Mouse (Mus musculus): ENCODE results near the gene Slc17a7. TPM values are rescaled to one million over a fixed set of nuclear protein-coding genes. Genes with fewer than 3 reads are reported as not detected.

Slc17a7 gene
- total and polyA plus RNA-seq, 3 experiments: 0.11 TPM; not detected in 2

DNA sequence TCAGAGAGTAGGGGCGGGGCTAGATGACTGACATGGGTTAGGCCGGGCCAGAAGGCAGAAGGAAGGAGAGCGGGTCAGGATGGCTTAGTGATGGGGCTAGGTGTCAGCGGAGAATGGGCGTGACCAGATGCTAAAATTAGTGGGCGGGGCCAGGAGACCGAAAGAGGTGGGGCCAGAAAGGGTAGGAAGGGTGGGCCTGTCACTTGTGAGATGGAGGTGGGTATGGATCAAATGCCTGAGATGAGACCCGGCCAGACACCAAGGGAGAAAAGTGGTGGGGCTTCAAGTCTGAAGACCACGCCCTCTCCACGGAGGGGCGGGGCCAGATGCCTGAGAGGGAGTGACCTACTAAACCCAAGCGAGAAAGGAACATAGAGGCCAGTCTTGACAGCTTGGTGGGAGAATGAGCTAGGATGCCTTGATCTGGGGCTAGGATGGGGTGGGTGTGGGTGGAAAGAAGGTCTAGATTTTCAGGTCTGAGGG is 29.2 kb upstream of the Slc17a7 start:
- DNase-seq (ENCODE audit: extremely low read depth): peak; percentile 65
- no peak overlapping the region for H3K4me3 ChIP-seq (replicated peaks in 1 of 3; ENCODE audit: low read depth in 2 of 3, low read length in 2 of 3, poor library complexity in 1 of 3)
- no peaks in the 10 kb centered on the region for H3K27me3 ChIP-seq (replicated peaks)
- H3K9me3 ChIP-seq (replicated peaks; ENCODE audit: low read length): peaks cover 3% of the 10 kb centered on the region
- TF ChIP-seq ZMIZ1 (IDR thresholded peaks at IDR 0.05; ENCODE audit: low read depth, low read length): no peak
- no peak for TF ChIP-seq ELF1 (IDR thresholded peaks at IDR 0.05; ENCODE audit: low read depth, low read length)
- no peak for TF ChIP-seq KAT2A (IDR thresholded peaks at IDR 0.05; ENCODE audit: insufficient replicate concordance, low read length)
- no peak for TF ChIP-seq E2F4 (IDR thresholded peaks at IDR 0.05; ENCODE audit: insufficient replicate concordance, low read depth, low read length)
- TF ChIP-seq MAX (IDR thresholded peaks at IDR 0.05; ENCODE audit: low read length): no peak
- no peak for TF ChIP-seq USF1 (IDR thresholded peaks at IDR 0.05; ENCODE audit: low read depth, low read length)
- no peak for TF ChIP-seq NRF1 (IDR thresholded peaks at IDR 0.05; ENCODE audit: low read depth, low read length)
- TF ChIP-seq ETS1 (conservative IDR thresholded peaks at IDR 0.05; ENCODE audit: low read depth, low read length): no peak
- no peak for TF ChIP-seq MAFK (IDR thresholded peaks at IDR 0.05; ENCODE audit: insufficient replicate concordance, low read length)
- TF ChIP-seq POLR2AphosphoS2 (IDR thresholded peaks at IDR 0.05; ENCODE audit: low read depth, low read length): no peak
- TF ChIP-seq MEF2A (IDR thresholded peaks at IDR 0.05; ENCODE audit: borderline replicate concordance, low read depth, low read length): no peak
- TF ChIP-seq RAD21 (IDR thresholded peaks at IDR 0.05; ENCODE audit: low read depth, low read length): no peak
- no peak for TF ChIP-seq UBTF (IDR thresholded peaks at IDR 0.05; ENCODE audit: low read depth, low read length)
- no peak for TF ChIP-seq SIN3A (IDR thresholded peaks at IDR 0.05; ENCODE audit: low read length)
- TF ChIP-seq BHLHE40 (IDR thresholded peaks at IDR 0.05; ENCODE audit: low read depth, low read length): no peak
- TF ChIP-seq JUND (conservative IDR thresholded peaks at IDR 0.05; ENCODE audit: low read depth, low read length): no peak
- no peak overlapping the region for H3K9ac ChIP-seq (ENCODE audit: insufficient read depth, low read depth)
- H3K4me1 ChIP-seq (ENCODE audit: control insufficient read depth in 1 of 2, insufficient read depth in 2 of 2): peaks cover 7 to 28% of the 10 kb centered on the region in 2 experiments
- H3K27ac ChIP-seq (ENCODE audit: insufficient read depth, low read depth): no peak overlapping the region
- H3K36me3 ChIP-seq (replicated peaks in 1 of 2; ENCODE audit: control insufficient read depth in 1 of 2, insufficient read depth in 1 of 2, low read length in 1 of 2): peaks cover 0 to 23% of the 10 kb centered on the region in 2 experiments
- H3K4me2 ChIP-seq (ENCODE audit: insufficient read depth, low read depth, poor library complexity, severe bottlenecking): no peak overlapping the region
- H3K79me2 ChIP-seq (replicated peaks; ENCODE audit: control insufficient read depth, extremely low read depth, insufficient read depth, poor library complexity, severe bottlenecking): no peaks in the 10 kb centered on the region
- dilution Hi-C loops (cut with MboI; ENCODE audit: extremely low pct_ligation_motif_present, extremely low pct_unique_long_range_greater_than_20kb, low sequenced_read_pairs): no loop called here
- in situ Hi-C loops (cut with MboI; ENCODE audit: low pct_ligation_motif_present, low pct_unique_long_range_greater_than_20kb, low sequenced_read_pairs): no loop called here

DNA sequence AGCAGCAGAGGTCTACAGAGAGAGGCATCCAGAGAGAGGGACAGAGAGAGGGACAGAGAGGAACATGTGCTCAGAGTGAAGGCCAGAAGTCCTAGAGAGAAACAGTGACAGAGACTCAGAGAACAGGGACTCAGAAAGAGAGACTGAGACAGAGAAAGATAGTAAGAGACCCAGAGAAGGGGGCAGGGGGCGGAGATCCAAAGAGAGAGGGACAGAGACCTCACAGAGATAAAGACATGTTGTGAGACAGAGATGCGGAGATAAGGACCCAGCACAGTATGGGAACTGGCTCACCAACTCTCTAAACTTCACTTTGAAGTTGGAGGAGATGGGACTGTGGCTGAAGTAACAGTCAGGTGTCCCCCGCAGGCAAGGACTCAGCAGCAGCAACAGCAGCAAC is 28.4 kb upstream of the Slc17a7 start:
- peaks cover 3% of the 10 kb centered on the region for H3K9me3 ChIP-seq (replicated peaks; ENCODE audit: low read length)
- in situ Hi-C loops (cut with MboI; ENCODE audit: low pct_ligation_motif_present, low pct_unique_long_range_greater_than_20kb, low sequenced_read_pairs) (no loop called here), dilution Hi-C loops (cut with MboI; ENCODE audit: extremely low pct_ligation_motif_present, extremely low pct_unique_long_range_greater_than_20kb, low sequenced_read_pairs) (no loop called here)
- DNase-seq (ENCODE audit: extremely low read depth): no peak
- H3K36me3 ChIP-seq (replicated peaks in 1 of 2; ENCODE audit: control insufficient read depth in 1 of 2, insufficient read depth in 1 of 2, low read length in 1 of 2): peaks cover 0 to 26% of the 10 kb centered on the region in 2 experiments
- H3K4me1 ChIP-seq (ENCODE audit: control insufficient read depth in 1 of 2, insufficient read depth in 2 of 2): peaks cover 5 to 25% of the 10 kb centered on the region in 2 experiments
- H3K27ac ChIP-seq (ENCODE audit: insufficient read depth, low read depth): no peak overlapping the region
- H3K27me3 ChIP-seq (replicated peaks): no peaks in the 10 kb centered on the region
- no peak for TF ChIP-seq MXI1 (IDR thresholded peaks at IDR 0.05; ENCODE audit: low read depth, low read length)
- TF ChIP-seq ELF1 (IDR thresholded peaks at IDR 0.05; ENCODE audit: low read depth, low read length): no peak
- no peak for TF ChIP-seq POLR2AphosphoS2 (IDR thresholded peaks at IDR 0.05; ENCODE audit: low read depth, low read length)
- no peak for TF ChIP-seq ZKSCAN1 (IDR thresholded peaks at IDR 0.05; ENCODE audit: borderline replicate concordance, low read depth, low read length)
- no peak for TF ChIP-seq CHD2 (IDR thresholded peaks at IDR 0.05; ENCODE audit: low read length)
- no peak for TF ChIP-seq ZC3H11A (IDR thresholded peaks at IDR 0.05; ENCODE audit: low read depth, low read length)
- no peak for TF ChIP-seq USF1 (IDR thresholded peaks at IDR 0.05; ENCODE audit: low read depth, low read length)
- no peak for TF ChIP-seq ETS1 (conservative IDR thresholded peaks at IDR 0.05; ENCODE audit: low read depth, low read length)
- no peak for TF ChIP-seq MAX (IDR thresholded peaks at IDR 0.05; ENCODE audit: low read length)
- no peak for TF ChIP-seq JUN (IDR thresholded peaks at IDR 0.05; ENCODE audit: insufficient read depth, low read depth, low read length)
- no peak for TF ChIP-seq PAX5 (IDR thresholded peaks at IDR 0.05; ENCODE audit: low read length)
- no peak for TF ChIP-seq CHD1 (IDR thresholded peaks at IDR 0.05; ENCODE audit: low read depth, low read length)
- TF ChIP-seq JUND (conservative IDR thresholded peaks at IDR 0.05; ENCODE audit: low read depth, low read length): no peak
- no peak for TF ChIP-seq MEF2A (IDR thresholded peaks at IDR 0.05; ENCODE audit: borderline replicate concordance, low read depth, low read length)
- no peak for TF ChIP-seq MAFK (IDR thresholded peaks at IDR 0.05; ENCODE audit: insufficient replicate concordance, low read length)
- no peak for TF ChIP-seq SMC3 (IDR thresholded peaks at IDR 0.05; ENCODE audit: low read depth, low read length)
- TF ChIP-seq SIN3A (IDR thresholded peaks at IDR 0.05; ENCODE audit: low read length): no peak
- no peak for TF ChIP-seq RCOR1 (conservative IDR thresholded peaks at IDR 0.05; ENCODE audit: low read depth, low read length)
- no peak for TF ChIP-seq POLR2A (IDR thresholded peaks at IDR 0.05; ENCODE audit: low read depth, low read length)
- H3K4me3 ChIP-seq (replicated peaks in 1 of 3; ENCODE audit: low read depth in 2 of 3, low read length in 2 of 3, poor library complexity in 1 of 3): peak overlapping the region; percentile 37 to 76 (median 67)
- H3K79me2 ChIP-seq (replicated peaks; ENCODE audit: control insufficient read depth, extremely low read depth, insufficient read depth, poor library complexity, severe bottlenecking): no peaks in the 10 kb centered on the region
- peak overlapping the region; percentile 72 for H3K4me2 ChIP-seq (ENCODE audit: insufficient read depth, low read depth, poor library complexity, severe bottlenecking)
- peak overlapping the region; percentile 86; the same call in 1 of the 2 replicates for H3K9ac ChIP-seq (ENCODE audit: insufficient read depth, low read depth)
